Mouse (Mus musculus): ENCODE data around the gene Bcl2.

The Bcl2 gene

GRCm38 (mm10) chr1:106507556-106507955, 206.5 kb downstream of the Bcl2 start:
- DNase-seq (ENCODE audit: low spot score), result no peak

DNA sequence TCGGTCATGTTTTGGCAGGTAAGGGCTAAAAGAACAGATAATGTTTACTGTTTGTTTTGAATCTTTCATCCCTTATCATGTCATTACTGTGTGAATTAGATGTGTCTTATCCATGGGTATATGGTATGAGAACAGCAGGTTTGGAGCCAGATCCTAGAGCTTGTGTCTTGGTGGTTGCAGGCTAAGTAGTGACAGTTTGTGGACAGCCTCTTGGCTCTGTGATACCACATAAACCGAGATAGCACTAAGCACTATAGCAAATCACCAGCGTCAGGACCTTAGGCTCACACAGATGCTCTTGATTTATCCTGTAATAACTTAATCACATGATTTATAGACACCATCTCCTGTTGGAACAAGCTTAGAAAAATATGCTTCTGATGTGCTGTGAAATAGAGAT, 210.2 kb downstream of the Bcl2 start:
- no peak for DNase-seq (ENCODE audit: low spot score)

DNA sequence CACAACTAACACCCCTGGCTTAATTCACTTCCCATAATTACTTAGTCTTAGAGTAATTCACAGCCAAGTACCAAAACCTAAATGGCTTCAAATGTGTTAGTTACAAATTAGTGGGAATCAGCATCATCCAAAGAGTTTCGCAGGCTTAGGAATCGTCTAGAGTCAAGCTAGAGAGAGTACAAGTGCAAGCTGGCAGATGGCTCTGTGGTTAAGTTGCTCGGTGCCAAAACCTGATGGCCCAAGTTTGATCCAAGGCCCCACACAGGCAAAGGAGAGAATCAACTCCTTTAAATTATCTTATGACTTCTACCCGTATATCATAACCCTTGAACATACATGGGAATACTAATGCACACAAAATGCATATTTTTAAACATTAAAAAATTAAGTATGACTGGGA, 210.7 kb downstream of the Bcl2 start:
- no peak for DNase-seq (ENCODE audit: low spot score)

DNA sequence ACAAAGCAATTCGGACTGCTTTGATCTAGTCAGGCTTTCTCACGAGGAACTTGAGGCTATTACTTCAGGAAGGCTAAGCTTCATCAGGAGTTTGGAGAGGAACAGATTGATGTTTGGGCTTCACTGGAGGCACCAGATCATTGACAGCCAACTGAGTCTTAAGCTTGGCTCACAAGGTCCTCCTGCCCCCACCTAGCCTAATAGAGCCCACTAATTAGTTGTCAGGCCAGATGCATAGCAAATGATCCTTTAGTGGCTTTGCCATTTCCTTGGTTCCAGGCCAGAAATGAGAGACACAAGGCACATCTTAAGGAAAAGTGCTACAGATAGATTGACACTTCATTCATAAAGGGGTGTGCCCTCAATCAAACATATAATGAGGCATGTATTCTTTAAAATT, 216.1 kb downstream of the Bcl2 start:
- DNase-seq (ENCODE audit: low spot score), result no peak
